Mouse (Mus musculus) spleen, postnatal 4 days (tissue): ENCODE data around the gene Hp1bp3.

ENCODE experiments used
- DNase-seq, 2 experiments: peaks; one replicate each; pipeline ENCODE4 v3.0.0; 2022; ENCODE audit warnings: low spot score in 2 of 2

Gene Hp1bp3

DNA sequence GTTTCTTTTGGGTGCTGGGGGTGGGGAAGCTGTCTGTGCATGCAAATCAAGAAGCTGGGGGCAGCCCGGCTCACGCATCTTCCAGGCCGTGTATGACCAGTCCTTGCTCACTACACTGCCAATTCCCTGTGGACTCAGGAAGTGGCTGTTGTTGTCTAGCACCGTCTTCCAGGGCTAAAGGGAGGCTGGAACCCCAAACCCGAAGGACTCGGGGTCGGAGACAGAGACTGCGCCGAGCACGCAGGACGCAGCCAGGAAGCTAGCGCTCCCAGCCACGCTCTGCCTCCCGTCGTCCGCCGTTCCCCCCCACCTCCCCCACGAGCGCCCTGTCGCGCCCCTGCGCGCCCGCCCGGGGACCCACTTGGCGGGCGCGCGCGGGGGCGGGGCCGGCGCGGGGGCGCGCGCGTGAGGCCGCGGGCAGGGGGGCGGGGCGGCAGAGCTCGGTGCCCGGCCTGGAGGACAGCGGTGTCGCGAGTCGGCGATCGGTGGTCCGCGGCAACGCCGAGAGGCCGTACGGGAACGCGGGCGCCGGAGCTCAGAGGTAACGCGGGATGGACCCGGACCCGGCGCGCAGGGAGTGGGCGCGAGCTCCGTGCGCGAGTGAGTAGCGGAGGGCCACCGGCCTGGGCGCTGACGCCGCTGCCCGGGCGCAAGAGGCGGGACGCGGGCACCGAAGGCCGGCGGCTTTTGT, at the start of gene Hp1bp3:
Gene Hp1bp3 (plus strand): TSS at position 97 of the 691 bp plus-strand sequence.
- DNase-seq: peak; percentile 78 to 91

DNA sequence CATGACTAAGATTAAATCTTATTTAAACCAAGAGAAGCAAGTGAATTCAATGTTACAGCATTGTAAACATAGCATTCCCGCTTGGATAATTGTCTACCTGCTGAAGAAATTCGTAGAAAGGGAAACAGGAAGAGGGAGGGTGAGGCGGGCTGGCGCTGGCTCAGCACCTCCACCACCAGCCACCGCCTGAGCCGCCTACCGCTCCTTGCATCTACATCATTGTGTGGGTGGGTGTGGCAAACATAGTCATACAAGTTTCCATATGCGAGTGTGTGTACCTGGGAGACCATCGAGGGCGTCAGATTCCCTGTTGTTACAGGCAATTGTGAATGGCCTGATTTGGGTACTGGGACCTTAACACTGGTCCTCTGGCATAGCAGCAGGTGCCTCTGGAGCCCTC, 49.6 kb upstream of the Hp1bp3 start:
- DNase-seq: no peak

DNA sequence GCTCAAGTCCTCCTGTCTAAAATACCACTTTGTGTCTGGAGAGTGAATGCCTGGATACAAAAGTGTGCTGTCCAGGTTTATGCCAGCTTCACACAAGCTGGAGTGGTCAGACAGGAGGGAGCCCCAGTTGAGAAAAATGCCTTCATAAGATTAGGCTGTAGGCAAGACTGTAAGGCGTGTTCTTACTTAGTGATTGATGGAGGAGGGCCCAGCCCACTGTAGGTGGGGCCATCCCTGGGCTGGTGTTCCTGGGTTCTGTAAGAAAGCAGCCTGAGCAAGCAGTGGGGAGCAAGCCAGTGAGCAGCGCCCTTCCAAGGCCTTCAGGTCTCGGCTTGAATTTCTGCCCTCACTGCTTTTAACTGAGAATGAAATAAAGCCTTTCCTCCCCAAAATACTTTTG, 47.9 kb upstream of the Hp1bp3 start:
- no peak for DNase-seq

DNA sequence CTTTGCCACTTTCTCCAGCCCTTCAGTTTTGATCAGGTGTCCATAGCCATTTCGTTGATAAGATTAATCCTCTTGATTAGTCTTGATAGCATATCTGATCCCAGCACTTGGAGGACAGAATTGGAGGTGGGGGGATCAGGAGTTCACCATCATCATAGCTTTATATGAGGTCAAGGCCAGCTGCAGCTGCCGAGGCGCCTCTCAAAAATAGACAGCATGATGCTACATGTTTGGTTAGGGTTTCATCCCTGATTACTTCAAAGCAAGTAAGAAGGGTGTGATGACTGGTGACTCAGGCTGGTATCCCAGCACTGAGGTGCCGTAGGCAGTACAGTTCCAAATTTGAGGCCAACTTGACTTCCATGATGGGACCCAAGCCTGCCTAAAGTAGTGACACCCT, 46.7 kb upstream of the Hp1bp3 start:
- DNase-seq: no peak

- DNase-seq: no peak
Observed at GRCm38 (mm10) chr4:138172686-138173085, 43.4 kb upstream of the Hp1bp3 start.

DNA sequence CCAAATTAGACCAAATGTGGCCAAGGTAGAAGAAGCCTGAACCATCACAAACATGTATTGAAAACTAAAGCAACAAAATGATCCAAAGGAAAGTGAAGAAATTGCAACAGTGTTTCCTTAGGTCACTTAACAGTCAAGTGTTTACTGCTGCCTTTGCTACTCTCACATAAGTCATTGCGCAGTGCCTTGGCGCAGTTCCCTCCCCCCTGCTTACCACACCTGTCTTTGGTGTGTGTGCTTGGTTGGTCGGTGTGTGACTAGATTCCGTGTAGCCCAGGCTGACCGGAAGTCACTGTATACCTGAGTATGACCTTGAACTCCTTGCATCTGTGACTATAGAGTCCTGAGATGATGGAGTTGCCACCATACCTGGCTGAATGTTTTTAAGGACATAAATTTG, 36.7 kb upstream of the Hp1bp3 start:
- DNase-seq: no peak

GRCm38 (mm10) chr4:138180719-138181118, 35.4 kb upstream of the Hp1bp3 start:
- no peak for DNase-seq

- DNase-seq: no peak
Observed at GRCm38 (mm10) chr4:138184056-138184455, 32.0 kb upstream of the Hp1bp3 start.

GRCm38 (mm10) chr4:138184573-138184981, 31.5 kb upstream of the Hp1bp3 start:
- DNase-seq: no peak

DNA sequence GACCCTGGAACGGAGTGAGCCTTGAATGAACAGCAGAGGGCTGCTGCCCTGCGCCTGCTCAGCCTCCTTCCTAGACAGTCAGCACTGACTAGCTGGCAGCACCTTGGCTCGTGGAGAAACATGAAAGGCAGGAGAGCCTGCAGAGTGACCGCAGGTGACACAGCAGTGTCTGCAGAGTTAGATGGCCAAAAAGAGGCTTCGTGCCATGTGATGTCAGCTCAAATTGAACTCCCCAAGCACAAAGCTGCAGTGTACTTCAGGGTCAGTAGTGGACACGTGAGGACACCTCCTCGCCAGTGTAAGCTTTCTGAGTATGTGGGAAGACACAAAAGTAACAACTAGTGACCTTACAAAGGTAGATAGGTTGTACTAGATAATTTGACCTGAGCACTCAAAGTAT, 30.1 kb upstream of the Hp1bp3 start:
- DNase-seq: no peak

DNA sequence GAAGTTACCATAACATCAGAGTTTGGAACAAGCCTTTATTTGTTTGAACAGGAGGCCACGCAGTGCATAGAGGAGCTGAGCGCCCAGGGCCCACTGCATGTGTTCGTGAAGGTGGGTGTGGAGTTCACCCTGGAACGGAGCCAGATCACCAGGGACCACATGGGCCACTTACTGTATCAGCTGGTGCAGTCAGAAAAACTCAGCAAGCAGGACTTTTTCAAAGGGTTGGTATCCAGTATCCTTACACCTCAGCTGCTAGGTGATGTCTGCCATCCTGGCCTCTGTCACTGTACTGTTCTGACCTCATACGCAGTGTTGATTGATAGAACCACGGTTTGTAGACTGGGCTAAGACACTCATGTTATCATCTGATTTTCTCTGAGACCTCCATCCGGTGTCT, 28.1 kb upstream of the Hp1bp3 start:
- DNase-seq: peak; percentile 81 to 87

- no peak for DNase-seq
Observed at GRCm38 (mm10) chr4:138192561-138192960, 23.5 kb upstream of the Hp1bp3 start.

DNA sequence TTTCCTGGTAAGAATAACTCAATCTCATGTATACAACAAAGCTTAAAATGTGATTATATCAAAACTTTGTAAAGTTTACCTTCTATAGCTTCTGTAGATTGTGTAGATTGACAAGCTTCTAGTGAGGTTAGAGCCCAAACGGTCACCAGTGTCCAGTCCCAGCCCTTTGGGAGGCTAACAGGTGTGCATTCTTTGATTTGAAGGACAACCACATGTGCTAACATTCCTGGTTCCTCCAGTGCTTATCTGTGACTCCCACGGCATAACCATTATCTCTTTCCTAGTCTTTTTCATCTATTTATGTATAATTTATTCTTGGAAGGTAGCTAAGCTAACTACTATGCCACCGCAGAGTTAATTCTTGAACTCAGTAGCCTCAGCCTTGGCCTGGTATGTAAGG, 15.3 kb upstream of the Hp1bp3 start:
- DNase-seq: no peak

- no peak for DNase-seq
Observed at GRCm38 (mm10) chr4:138201696-138202095, 14.4 kb upstream of the Hp1bp3 start.

GRCm38 (mm10) chr4:138210116-138210515, 6.0 kb upstream of the Hp1bp3 start:
- DNase-seq: no peak

GRCm38 (mm10) chr4:138213861-138214260, 2.2 kb upstream of the Hp1bp3 start:
- DNase-seq: no peak

DNA sequence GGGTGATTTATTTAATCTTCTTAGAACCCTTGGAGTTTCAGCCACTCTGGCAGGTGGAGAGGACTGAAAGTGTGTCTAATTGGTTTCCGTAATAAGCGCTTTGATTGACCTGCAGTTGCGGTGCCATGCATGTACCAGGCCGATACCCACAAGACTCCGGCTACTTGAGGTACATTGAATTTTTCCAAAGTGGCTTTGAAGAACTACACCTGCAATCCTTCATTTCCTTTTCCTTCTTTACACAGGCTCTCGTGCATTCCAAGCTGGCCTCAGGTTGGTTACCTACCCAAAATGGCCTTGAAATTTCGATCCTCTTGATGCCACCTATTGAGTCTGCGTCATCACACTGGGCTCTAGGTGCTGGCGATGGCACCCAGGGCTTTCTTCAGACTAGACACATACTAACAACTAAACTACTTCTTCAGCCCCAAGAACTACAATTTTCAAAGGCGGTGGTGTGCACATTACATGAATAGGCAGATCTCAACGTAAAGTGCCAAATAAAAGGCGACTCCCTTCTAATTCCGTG, 361 bp upstream of the Hp1bp3 start:
- DNase-seq: peak in 1 of 2 experiments; percentile 16

DNA sequence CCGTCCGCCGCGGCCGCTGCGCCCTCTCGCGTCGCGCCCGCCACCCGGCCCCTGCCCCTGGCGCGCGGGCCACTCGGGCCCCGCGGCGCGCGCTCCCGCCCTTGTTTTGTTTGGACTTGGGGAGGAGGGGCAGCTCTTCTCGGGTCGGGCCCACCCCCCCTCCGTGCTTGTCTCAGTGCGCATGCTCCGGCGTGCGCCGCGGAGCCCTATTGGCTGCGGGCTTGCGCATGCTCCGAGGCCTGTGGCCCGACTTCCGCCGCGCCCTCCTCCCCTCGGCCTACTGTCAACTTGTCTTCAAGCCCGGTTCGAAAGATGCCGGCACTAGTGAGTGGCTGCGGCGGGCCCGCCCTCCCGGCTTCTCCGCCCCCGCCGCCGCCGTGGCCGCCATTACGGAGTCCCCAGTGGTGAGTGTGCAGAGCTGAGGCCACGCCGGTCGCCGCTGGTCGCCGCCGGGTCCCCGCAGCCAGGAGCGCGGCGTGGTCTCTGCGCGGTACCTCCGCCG, 846 bp downstream of the Hp1bp3 start:
- DNase-seq: peak; percentile 98 to 99

DNA sequence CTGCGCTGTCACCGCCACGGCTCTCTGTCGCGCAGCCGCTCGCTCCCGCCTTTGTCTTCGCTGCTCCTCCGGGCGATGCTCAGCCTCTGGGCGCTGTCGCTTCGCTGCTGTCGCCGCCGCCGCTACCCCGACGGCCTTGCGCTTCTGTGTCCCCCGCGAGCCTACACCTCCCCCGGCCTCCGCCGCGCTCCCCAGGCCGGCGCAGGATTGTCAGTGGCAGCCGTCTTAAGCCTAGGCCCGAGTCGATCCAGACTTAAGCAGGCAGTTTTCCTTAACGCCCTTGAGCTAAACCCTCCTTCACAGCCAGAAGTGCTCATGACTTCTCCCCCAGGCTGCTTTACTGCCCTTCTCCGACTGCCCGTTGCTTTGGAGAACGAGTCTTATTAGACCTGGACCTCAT, 1.3 kb downstream of the Hp1bp3 start:
- peak in 1 of 2 experiments; percentile 81 for DNase-seq

DNA sequence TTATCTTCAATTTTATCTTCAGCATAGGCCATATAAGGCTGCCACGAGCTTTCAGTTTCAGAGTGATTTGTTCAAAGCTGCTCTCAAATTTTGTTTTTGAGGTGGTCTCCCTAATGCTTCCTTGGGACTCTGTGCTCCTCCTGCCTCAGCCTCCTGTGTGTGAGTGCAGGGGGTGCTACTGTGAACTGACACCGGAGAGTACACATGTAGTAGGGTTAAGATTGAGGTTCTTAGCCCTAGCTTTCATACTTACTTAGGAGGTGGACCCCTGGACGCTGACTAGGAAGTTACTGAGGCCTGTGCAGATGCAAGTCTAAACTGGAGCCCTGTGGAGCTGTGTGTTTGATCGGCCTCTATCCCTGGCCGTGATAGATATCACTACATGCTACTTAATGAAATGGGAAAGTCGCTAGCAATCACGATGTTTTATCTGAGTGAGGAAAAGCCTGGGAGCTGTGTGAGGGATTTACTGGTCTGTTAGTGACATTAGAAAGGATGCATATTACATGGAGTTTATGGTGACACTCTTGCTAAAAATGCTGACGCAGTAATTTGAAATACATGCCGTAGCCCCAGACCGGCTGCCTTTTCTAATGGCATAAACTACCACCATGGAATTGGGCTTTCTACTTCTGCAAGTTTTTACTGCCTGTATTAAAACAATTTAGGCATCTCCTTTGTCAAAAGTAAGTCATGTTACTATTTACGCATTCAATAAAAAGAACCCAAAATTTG, 2.0 kb downstream of the Hp1bp3 start:
- DNase-seq: peak; percentile 22 to 65

- no peak for DNase-seq
Observed at GRCm38 (mm10) chr4:138219331-138219730, 3.2 kb downstream of the Hp1bp3 start.

GRCm38 (mm10) chr4:138220761-138221160, 4.7 kb downstream of the Hp1bp3 start:
- no peak for DNase-seq

DNA sequence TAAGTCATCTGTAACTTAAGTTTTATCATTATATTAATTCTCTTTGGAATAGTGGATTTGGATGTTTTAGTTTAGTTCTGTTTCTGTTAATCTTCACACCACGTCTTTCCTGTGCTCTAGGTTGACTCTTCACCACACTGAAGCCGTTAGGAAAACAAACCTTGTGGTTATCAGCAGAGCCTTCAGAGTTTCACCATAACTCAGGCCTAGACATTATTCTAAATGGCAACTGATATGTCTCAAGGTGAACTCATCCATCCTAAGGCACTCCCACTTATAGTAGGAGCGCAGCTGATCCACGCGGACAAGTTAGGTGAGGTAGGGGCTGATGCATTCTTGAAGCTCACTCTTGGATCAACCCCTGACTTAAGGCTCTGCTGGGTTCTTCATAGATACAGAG, 5.3 kb downstream of the Hp1bp3 start:
- DNase-seq: no peak
